25 mouse cellular contexts compared by ENCODE assay signal in genomic region chr10:109637702-109638101, GRCm38 (mm10).
DNase-seq lines count a peak whose midpoint lies in the region; ATAC-seq and TF ChIP-seq lines count a peak whose summit lies in the region.
"Had no signal": no experiment of that assay in that cellular context is flagged by ENCODE, and none has a peak within 500 bp of the region (broad histone marks: within the 10 kb centered on the region; RNA-seq: fewer than 3 reads in every experiment).

No protein-coding gene starts in this region.

- H3K27ac ChIP-seq in forebrain, embryonic 11.5 days (ENCODE audit: low read depth, low read length): no peak overlapping the region
- H3K27ac ChIP-seq in forebrain, postnatal 0 days (ENCODE audit: low read depth, low read length): no peak overlapping the region
- no peak overlapping the region for H3K27ac ChIP-seq in hindbrain, embryonic 16.5 days (ENCODE audit: low read depth, low read length)
- no peak overlapping the region for H3K27ac ChIP-seq in hindbrain, embryonic 12.5 days
- H3K27ac ChIP-seq in forebrain, embryonic 13.5 days: no peak overlapping the region
- H3K27ac ChIP-seq in stomach, embryonic 16.5 days (ENCODE audit: low read length): no peak overlapping the region
- no peak overlapping the region for H3K27ac ChIP-seq in left cerebral cortex, adult 2 months
- H3K27ac ChIP-seq: heart, embryonic 10.5 days; intestine, embryonic 15.5 days; limb, embryonic 12.5 days; midbrain, embryonic 10.5 days had no signal

- no peak overlapping the region for H3K4me2 ChIP-seq in forebrain, embryonic 11.5 days (ENCODE audit: low read depth, low read length, severe bottlenecking)
- H3K4me2 ChIP-seq in forebrain, postnatal 0 days (ENCODE audit: low read depth): no peak overlapping the region
- no peak overlapping the region for H3K4me2 ChIP-seq in hindbrain, embryonic 16.5 days (ENCODE audit: low read length)
- H3K4me2 ChIP-seq in hindbrain, embryonic 12.5 days (replicated peaks): no peak overlapping the region
- peak overlapping the region; percentile 22 for H3K4me2 ChIP-seq in forebrain, embryonic 13.5 days
- peak overlapping the region; percentile 38 for H3K4me2 ChIP-seq in stomach, embryonic 16.5 days (ENCODE audit: low read depth, low read length)
- H3K4me2 ChIP-seq: intestine, embryonic 15.5 days; limb, embryonic 12.5 days; liver, embryonic 11.5 days had no signal

- intact Hi-C loops in left cerebral cortex, adult 2 months (cut with DNase I): no loop called here

- H3K4me1 ChIP-seq in forebrain, embryonic 11.5 days (replicated peaks; ENCODE audit: control insufficient read depth, insufficient read depth, low read length): 0 out of 2 replicates have a peak, but pooled peaks cover 4% of the 10 kb centered on the region
- no peaks in the 10 kb centered on the region for H3K4me1 ChIP-seq in forebrain, postnatal 0 days (ENCODE audit: insufficient read depth)
- no peaks in the 10 kb centered on the region for H3K4me1 ChIP-seq in hindbrain, embryonic 16.5 days (ENCODE audit: control insufficient read depth, insufficient read depth, low read depth, low read length)
- H3K4me1 ChIP-seq in hindbrain, embryonic 12.5 days: no peaks in the 10 kb centered on the region
- peaks cover 15% of the 10 kb centered on the region for H3K4me1 ChIP-seq in forebrain, embryonic 13.5 days
- no peaks in the 10 kb centered on the region for H3K4me1 ChIP-seq in stomach, embryonic 16.5 days (ENCODE audit: control insufficient read depth, insufficient read depth, low read length)
- H3K4me1 ChIP-seq: heart, embryonic 10.5 days; intestine, embryonic 15.5 days had no signal

- no peak overlapping the region for H3K9ac ChIP-seq in forebrain, embryonic 11.5 days (ENCODE audit: low read length)
- no peak overlapping the region for H3K9ac ChIP-seq in forebrain, postnatal 0 days
- no peak overlapping the region for H3K9ac ChIP-seq in hindbrain, embryonic 16.5 days (ENCODE audit: low read depth, low read length)
- no peak overlapping the region for H3K9ac ChIP-seq in hindbrain, embryonic 12.5 days
- H3K9ac ChIP-seq in forebrain, embryonic 13.5 days: no peak overlapping the region; the same call in 1 of the 2 replicates
- H3K9ac ChIP-seq in stomach, embryonic 16.5 days (ENCODE audit: low read length): no peak overlapping the region
- H3K9ac ChIP-seq: intestine, embryonic 15.5 days; limb, embryonic 12.5 days; liver, postnatal 0 days had no signal

- WGBS in forebrain, embryonic 11.5 days: 74% methylated on average over 16 of the region's 16 CpGs
- WGBS in forebrain, postnatal 0 days: 47% methylated on average over 16 of the region's 16 CpGs
- 56% methylated on average over 16 of the region's 16 CpGs for WGBS in hindbrain, embryonic 16.5 days
- 60% methylated on average over 16 of the region's 16 CpGs for WGBS in hindbrain, embryonic 12.5 days
- WGBS in forebrain, embryonic 13.5 days: 57% methylated on average over 16 of the region's 16 CpGs
- 25% methylated on average over 16 of the region's 16 CpGs for WGBS in stomach, embryonic 16.5 days

- no peak overlapping the region for H3K4me3 ChIP-seq in forebrain, embryonic 11.5 days (ENCODE audit: low read depth, low read length)
- H3K4me3 ChIP-seq in forebrain, postnatal 0 days (ENCODE audit: low read depth, low read length): no peak overlapping the region
- H3K4me3 ChIP-seq in hindbrain, embryonic 16.5 days (ENCODE audit: low read length): no peak overlapping the region
- H3K4me3 ChIP-seq in hindbrain, embryonic 12.5 days: no peak overlapping the region
- no peak overlapping the region for H3K4me3 ChIP-seq in forebrain, embryonic 13.5 days
- H3K4me3 ChIP-seq in stomach, embryonic 16.5 days (replicated peaks; ENCODE audit: low read length): 0 out of 2 replicates have a peak overlapping the region, but pooled peaks have one; percentile 9
- no peak overlapping the region for H3K4me3 ChIP-seq in left cerebral cortex, adult 2 months
- H3K4me3 ChIP-seq: heart, embryonic 10.5 days; intestine, embryonic 15.5 days; limb, embryonic 12.5 days; midbrain, embryonic 10.5 days; myocyte had no signal

- peak; percentile 43 for ATAC-seq in forebrain, embryonic 11.5 days (replicated peaks; ENCODE audit: low FRiP score)
- ATAC-seq in forebrain, postnatal 0 days: no peak
- 0 out of 2 replicates have a peak, but pooled peaks have one; percentile 48 for ATAC-seq in hindbrain, embryonic 16.5 days
- ATAC-seq in hindbrain, embryonic 12.5 days (ENCODE audit: low FRiP score): no peak
- ATAC-seq in forebrain, embryonic 13.5 days: no peak
- ATAC-seq in stomach, embryonic 16.5 days (ENCODE audit: insufficient read depth, low FRiP score): no peak
- ATAC-seq: intestine, embryonic 15.5 days; liver, postnatal 0 days; lung, postnatal 0 days; midbrain, embryonic 16.5 days had no signal

- DNase-seq in forebrain, embryonic 11.5 days (ENCODE audit: low spot score): no peak
- no peak for DNase-seq in forebrain, postnatal 0 days
- no peak for DNase-seq in left cerebral cortex, adult 2 months (ENCODE audit: extremely low spot score in 1 of 2, low spot score in 2 of 2)
- DNase-seq: adrenal gland, postnatal 25 days; cerebellum, adult 9-11 months; heart, postnatal 4 days; kidney, adult 8-10 months; kidney, postnatal 10 days; liver, postnatal 0 days; retina, postnatal 1 day; right cerebral cortex, postnatal 25 days; spleen, adult 18-20 months; thymus, postnatal 25 days had no signal

- no peaks in the 10 kb centered on the region for H3K9me3 ChIP-seq in forebrain, embryonic 11.5 days (ENCODE audit: control insufficient read depth, low read length)
- no peaks in the 10 kb centered on the region for H3K9me3 ChIP-seq in forebrain, postnatal 0 days (ENCODE audit: low read length)
- H3K9me3 ChIP-seq in hindbrain, embryonic 16.5 days (ENCODE audit: control insufficient read depth, low read length): no peaks in the 10 kb centered on the region
- no peaks in the 10 kb centered on the region for H3K9me3 ChIP-seq in hindbrain, embryonic 12.5 days (replicated peaks)
- H3K9me3 ChIP-seq in forebrain, embryonic 13.5 days (replicated peaks): no peaks in the 10 kb centered on the region
- no peaks in the 10 kb centered on the region for H3K9me3 ChIP-seq in stomach, embryonic 16.5 days (replicated peaks; ENCODE audit: control insufficient read depth, low read length)
- H3K9me3 ChIP-seq: heart, embryonic 10.5 days; intestine, embryonic 15.5 days; limb, embryonic 12.5 days; midbrain, embryonic 10.5 days had no signal

- H3K36me3 ChIP-seq in forebrain, embryonic 11.5 days (ENCODE audit: control insufficient read depth, insufficient read depth, low read length): no peaks in the 10 kb centered on the region
- H3K36me3 ChIP-seq in forebrain, postnatal 0 days (ENCODE audit: insufficient read depth): no peaks in the 10 kb centered on the region
- no peaks in the 10 kb centered on the region for H3K36me3 ChIP-seq in hindbrain, embryonic 16.5 days (ENCODE audit: control insufficient read depth, insufficient read depth, low read length)
- no peaks in the 10 kb centered on the region for H3K36me3 ChIP-seq in hindbrain, embryonic 12.5 days
- no peaks in the 10 kb centered on the region for H3K36me3 ChIP-seq in forebrain, embryonic 13.5 days (ENCODE audit: poor library complexity, severe bottlenecking)
- H3K36me3 ChIP-seq in stomach, embryonic 16.5 days (ENCODE audit: control insufficient read depth, insufficient read depth, low read length): no peaks in the 10 kb centered on the region
- H3K36me3 ChIP-seq: heart, embryonic 10.5 days; intestine, embryonic 15.5 days; limb, embryonic 12.5 days; midbrain, embryonic 10.5 days had no signal

- no peak for TF ChIP-seq CTCF in forebrain, postnatal 0 days (IDR thresholded peaks at IDR 0.05; ENCODE audit: low read depth)
- TF ChIP-seq CTCF in left cerebral cortex, adult 2 months (IDR thresholded peaks at IDR 0.05): no peak

- no peaks in the 10 kb centered on the region for H3K27me3 ChIP-seq in forebrain, embryonic 11.5 days (ENCODE audit: control insufficient read depth, insufficient read depth, low read length)
- H3K27me3 ChIP-seq in forebrain, postnatal 0 days (ENCODE audit: insufficient read depth, low read length): no peaks in the 10 kb centered on the region
- no peaks in the 10 kb centered on the region for H3K27me3 ChIP-seq in hindbrain, embryonic 16.5 days (replicated peaks; ENCODE audit: control insufficient read depth, insufficient read depth, low read length)
- H3K27me3 ChIP-seq in hindbrain, embryonic 12.5 days: no peaks in the 10 kb centered on the region
- H3K27me3 ChIP-seq in forebrain, embryonic 13.5 days: no peaks in the 10 kb centered on the region
- H3K27me3 ChIP-seq in stomach, embryonic 16.5 days (ENCODE audit: control insufficient read depth, insufficient read depth, low read length): no peaks in the 10 kb centered on the region; the same call in 1 of the 2 replicates
- H3K27me3 ChIP-seq: intestine, embryonic 15.5 days; limb, embryonic 12.5 days had no signal

Comparison
In these comparisons a context has a peak if more than half of its experiments do, and no peak if none do; other contexts are left out.
1. ATAC-seq: peak in forebrain, embryonic 11.5 days (single experiment) and hindbrain, embryonic 16.5 days (single experiment); none in forebrain, postnatal 0 days (single experiment), hindbrain, embryonic 12.5 days (single experiment), forebrain, embryonic 13.5 days (single experiment) and stomach, embryonic 16.5 days (single experiment).
2. H3K4me2 ChIP-seq: peak in forebrain, embryonic 13.5 days (single experiment) and stomach, embryonic 16.5 days (single experiment); none in forebrain, embryonic 11.5 days (single experiment), forebrain, postnatal 0 days (single experiment), hindbrain, embryonic 16.5 days (single experiment) and hindbrain, embryonic 12.5 days (single experiment).